Mouse (Mus musculus): ENCODE measurements around the gene Rora.

Gene Rora

DNA sequence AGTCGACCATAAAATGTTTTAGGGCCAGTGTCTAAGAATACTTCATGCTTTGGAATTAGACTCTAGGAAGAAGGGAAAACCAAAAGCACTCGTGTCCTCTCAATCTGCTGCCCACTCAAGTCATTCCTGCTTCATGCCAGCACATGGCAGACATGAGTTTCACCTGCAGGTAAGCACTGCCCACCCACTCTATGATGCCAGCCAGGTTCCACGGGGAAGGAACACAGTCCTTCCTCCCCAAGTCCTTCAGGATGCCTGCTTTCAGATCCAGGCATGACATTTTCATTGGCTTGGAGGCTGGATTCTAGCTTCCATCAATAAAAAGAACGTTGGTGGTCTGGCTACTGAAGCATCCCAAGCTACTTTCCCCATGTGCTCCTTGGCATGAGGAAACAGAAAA lies 166.4 kb downstream of the Rora start:
- WGBS: 57% methylated on average over 4 of the region's 4 CpGs

DNA sequence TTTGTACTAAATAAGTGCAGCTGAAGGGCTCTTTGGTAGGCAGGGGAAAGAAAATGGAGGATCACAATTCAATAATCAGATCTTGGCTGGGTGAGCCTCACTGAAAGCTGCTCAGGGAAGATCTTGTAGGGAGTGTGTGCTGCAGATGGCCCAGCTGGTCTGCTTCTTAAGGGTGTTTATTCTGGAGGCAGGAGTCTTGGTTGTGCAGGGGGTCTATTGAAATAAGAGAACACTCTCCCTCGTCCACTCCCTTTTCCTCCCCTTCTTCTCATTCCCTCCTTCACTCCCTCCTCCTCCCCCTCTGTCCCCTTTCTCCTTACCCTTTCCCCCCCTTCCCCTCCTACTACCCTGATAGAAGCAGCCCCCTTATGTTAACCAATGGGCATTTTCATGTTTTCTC lies 167.8 kb downstream of the Rora start:
- WGBS: 60% methylated on average over 1 of the region's 1 CpGs

- 78% methylated on average over 5 of the region's 5 CpGs for WGBS
Observed at GRCm38 (mm10) chr9:68823292-68823691, 169.7 kb downstream of the Rora start.

- WGBS: 77% methylated on average over 4 of the region's 4 CpGs
Observed at GRCm38 (mm10) chr9:68825107-68825506, 171.5 kb downstream of the Rora start.

- 91% methylated on average over 3 of the region's 3 CpGs for whole genome bisulfite sequencing
Observed at GRCm38 (mm10) chr9:68825841-68826240, 172.3 kb downstream of the Rora start.

GRCm38 (mm10) chr9:68827441-68827840 lies 173.9 kb downstream of the Rora start:
- WGBS: 75% methylated on average over 3 of the region's 3 CpGs

GRCm38 (mm10) chr9:68829903-68830302 lies 176.3 kb downstream of the Rora start:
- 47% methylated on average over 4 of the region's 4 CpGs for WGBS

DNA sequence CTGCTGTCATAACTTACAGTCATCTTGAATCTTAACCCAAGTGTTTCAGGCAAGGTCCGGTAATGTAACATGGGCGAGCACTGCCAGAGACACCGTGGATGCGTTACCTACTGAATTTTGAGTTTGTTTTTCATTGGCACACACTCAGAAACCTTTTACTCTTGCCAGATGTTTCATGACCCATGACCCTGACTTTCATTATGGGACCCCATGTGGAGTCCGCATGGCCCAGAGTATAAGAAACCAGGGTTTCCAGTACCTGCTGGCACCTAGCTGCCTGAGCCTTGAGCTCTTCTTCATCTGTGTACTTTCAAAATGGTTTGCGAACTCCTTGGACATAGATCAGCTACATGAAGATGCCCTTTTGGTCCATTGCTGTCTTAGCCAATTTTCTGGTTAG lies 179.7 kb downstream of the Rora start:
- 88% methylated on average over 6 of the region's 6 CpGs for WGBS

- WGBS: 89% methylated on average over 7 of the region's 7 CpGs
Observed at GRCm38 (mm10) chr9:68835037-68835649, 181.6 kb downstream of the Rora start.

GRCm38 (mm10) chr9:68842134-68842892 lies 188.7 kb downstream of the Rora start:
- 49% methylated on average over 16 of the region's 16 CpGs for WGBS

DNA sequence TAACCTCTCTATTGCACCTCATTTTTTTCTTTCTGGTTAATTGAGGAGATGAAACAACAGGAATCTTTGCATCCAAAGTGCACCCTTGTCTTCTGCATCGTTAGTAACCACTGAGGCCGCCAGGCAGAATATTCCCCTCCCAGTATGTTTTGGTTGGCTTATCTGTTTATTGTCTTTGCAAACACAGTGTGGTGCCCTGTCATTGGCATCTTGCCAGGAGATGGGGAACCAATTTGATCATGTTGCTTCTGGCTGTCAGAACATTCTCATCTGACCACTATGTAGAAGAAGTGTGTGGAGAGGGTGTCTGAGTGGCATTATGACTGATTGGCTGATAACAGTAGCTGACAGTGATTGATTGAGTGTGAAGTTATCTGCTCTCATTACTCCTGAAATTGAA lies 192.0 kb downstream of the Rora start:
- WGBS: 80% methylated on average over 2 of the region's 2 CpGs

GRCm38 (mm10) chr9:68850321-68850720 lies 196.7 kb downstream of the Rora start:
- 73% methylated on average over 5 of the region's 5 CpGs for WGBS

GRCm38 (mm10) chr9:68852201-68852600 lies 198.6 kb downstream of the Rora start:
- 76% methylated on average over 4 of the region's 4 CpGs for WGBS

- WGBS: 83% methylated on average over 2 of the region's 2 CpGs
Observed at GRCm38 (mm10) chr9:68852934-68853333, 199.3 kb downstream of the Rora start.

DNA sequence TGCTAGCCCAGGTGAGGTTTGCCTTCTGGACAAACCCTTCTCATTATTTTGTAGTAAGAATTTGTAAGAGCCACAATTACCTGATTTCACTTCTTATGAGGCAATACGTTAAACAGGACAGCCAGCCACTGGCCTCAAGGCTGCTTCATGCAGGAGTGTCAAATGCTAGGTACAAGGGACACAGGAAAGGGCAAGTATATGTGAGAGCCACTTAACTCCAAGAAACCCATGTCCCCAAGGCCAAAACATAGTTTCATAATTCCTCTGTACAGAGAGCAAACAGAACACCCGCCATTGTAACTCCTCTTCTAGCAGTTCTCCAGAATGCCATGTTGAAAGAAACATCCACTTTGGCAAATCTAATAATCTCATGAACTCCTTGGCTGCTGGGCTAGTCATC lies 205.9 kb downstream of the Rora start:
- 97% methylated on average over 2 of the region's 2 CpGs for WGBS

GRCm38 (mm10) chr9:68866317-68866716 lies 212.7 kb downstream of the Rora start:
- 43% methylated on average over 4 of the region's 4 CpGs for WGBS

DNA sequence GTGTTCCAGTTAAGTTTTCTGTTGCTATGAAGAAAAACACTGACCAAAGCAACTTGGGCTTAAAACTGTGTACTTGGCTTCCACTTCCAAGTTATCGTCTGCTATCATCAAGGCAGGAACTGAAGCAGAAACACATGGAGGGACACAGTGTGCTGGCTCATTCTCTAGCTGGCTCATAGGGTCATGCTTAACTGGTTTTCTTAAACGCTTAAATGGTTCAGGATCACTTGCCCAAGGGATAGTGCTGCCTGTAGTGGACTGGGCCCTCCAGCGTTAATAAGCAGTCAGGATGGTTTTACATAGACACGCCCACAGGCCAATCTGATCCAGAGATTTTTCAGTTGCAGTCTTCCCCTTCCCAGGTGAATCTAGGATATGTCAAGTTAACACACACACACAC lies 220.3 kb downstream of the Rora start:
- WGBS: 85% methylated on average over 4 of the region's 4 CpGs

DNA sequence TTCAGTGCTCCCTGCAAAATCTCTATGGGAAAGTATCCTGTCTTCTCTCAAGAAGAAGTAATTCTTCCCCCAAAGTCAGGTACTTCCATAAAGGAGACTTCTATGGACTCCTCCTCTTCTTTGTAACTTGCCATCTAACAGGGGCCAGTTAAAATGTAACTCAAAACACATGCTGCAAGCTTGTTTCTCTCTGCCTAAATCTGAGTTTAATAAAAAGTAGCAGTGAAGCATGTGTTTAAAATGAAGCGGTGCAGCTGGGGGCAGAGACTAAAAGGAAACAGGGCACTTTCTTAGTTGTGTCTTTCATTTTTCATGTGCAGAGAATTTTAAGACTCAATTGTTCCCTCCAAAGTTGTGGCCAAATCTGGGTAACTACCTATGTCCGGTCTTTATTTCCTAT lies 221.0 kb downstream of the Rora start:
- 89% methylated on average over 2 of the region's 2 CpGs for WGBS

DNA sequence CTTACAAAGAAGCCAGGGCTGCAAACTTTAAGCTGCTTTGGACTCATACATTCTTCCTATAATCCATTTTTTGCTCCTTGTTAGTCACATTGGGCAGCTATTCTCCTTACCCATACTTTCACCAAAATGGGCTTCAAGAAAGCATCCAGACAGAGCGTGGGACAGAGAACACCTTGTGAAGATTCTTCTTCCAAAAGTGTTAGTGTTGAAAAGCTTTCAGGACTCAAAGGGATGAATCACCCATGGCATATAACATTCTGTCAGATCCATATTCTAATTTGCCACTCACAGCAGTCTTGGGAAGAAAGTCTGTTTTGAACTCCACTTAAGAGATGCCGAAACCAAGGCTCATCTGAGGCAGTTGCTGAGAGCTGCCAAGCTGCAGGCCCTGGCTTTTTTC lies 222.2 kb downstream of the Rora start:
- 53% methylated on average over 2 of the region's 2 CpGs for WGBS

- 77% methylated on average over 2 of the region's 2 CpGs for WGBS
Observed at GRCm38 (mm10) chr9:68876289-68876688, 222.7 kb downstream of the Rora start.

GRCm38 (mm10) chr9:68881896-68882295 lies 228.3 kb downstream of the Rora start:
- 50% methylated on average over 6 of the region's 6 CpGs for WGBS

GRCm38 (mm10) chr9:68883005-68883404 lies 229.4 kb downstream of the Rora start:
- WGBS: 55% methylated on average over 6 of the region's 6 CpGs

DNA sequence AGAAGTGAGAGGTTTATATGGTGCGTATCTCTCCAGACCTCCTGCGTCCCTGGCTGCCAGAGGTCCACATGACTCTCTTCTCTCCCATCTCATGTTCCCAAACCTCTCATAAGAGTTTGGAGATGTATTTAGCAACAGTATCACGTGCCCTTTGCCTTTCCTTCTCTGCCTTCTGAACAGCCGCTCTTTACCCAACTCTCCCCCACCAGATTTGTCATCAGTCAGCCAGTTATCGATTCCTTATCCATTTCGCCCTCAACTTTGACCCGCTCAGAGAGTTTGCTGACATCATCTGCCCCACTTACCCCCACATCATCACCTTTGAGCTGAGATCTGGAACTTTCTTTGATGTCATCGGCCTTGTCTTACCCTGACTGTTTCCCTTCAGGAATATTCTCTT lies 230.1 kb downstream of the Rora start:
- 93% methylated on average over 8 of the region's 8 CpGs for WGBS

Data from cerebral cortex, adult 2 months (tissue).